Mouse (Mus musculus) lung, postnatal 0 days (tissue): ENCODE measurements at regions not wholly inside any gene's neighbourhood (a gene's known extent, or its start where the extent isn't known, plus 50 kb on each side); places are given as distances from the start of the nearest gene placed in this dataset.

Source experiments
- ATAC-seq: fragments of 200-750 bp; cut with Nextera tagmentation; 2 replicates; pipeline ENCODE4 v1.8.0; 2017; ENCODE audit warnings: moderate library complexity
- DNase-seq: peaks from one replicate; pipeline ENCODE4 v3.0.0-alpha.2; 2016; ENCODE audit warnings: low spot score
- H3K27ac ChIP-seq: fragments of 300-500 bp; sonication (generic); 2 replicates; pipeline ENCODE4 v1.5.1; 2014; ENCODE audit warnings: antibody characterized with exemption, mild to moderate bottlenecking, low read length, mixed read lengths
- H3K27me3 ChIP-seq: fragments of 300-500 bp; sonication (generic); replicated peaks from 2 replicates; pipeline ENCODE4 v1.6.1; 2014; ENCODE audit warnings: low read length, mixed read lengths; ENCODE audit not compliant: insufficient read depth
- H3K36me3 ChIP-seq: fragments of 300-500 bp; sonication (generic); 2 replicates; pipeline ENCODE4 v1.6.1; 2014; ENCODE audit warnings: low read length, mixed read lengths; ENCODE audit not compliant: insufficient read depth
- H3K4me1 ChIP-seq: fragments of 300-500 bp; sonication (generic); 2 replicates; pipeline ENCODE4 v1.6.1; 2014; ENCODE audit warnings: antibody characterized with exemption, low read depth, low read length, mixed read lengths; ENCODE audit not compliant: insufficient read depth
- H3K4me2 ChIP-seq: fragments of 300-500 bp; sonication (generic); replicated peaks from 2 replicates; pipeline ENCODE4 v1.6.1; 2014; ENCODE audit warnings: low read depth, mild to moderate bottlenecking, low read length, moderate library complexity, mixed read lengths
- H3K4me3 ChIP-seq: fragments of 300-500 bp; sonication (generic); 2 replicates; pipeline ENCODE4 v1.5.1; 2014; ENCODE audit warnings: low read depth, low read length
- H3K9ac ChIP-seq: fragments of 300-500 bp; sonication (generic); replicated peaks from 2 replicates; pipeline ENCODE4 v1.6.1; 2014; ENCODE audit warnings: low read depth, mild to moderate bottlenecking
- H3K9me3 ChIP-seq: fragments of 300-500 bp; sonication (generic); 2 replicates; pipeline ENCODE4 v1.6.1; 2016; ENCODE audit warnings: low read length, mixed read lengths
- CTCF ChIP-seq: IDR thresholded peaks from 2 replicates; pipeline ENCODE4 v1.5.1; 2016; ENCODE audit warnings: antibody characterized with exemption, mild to moderate bottlenecking
- EP300 ChIP-seq: IDR thresholded peaks from 2 replicates; pipeline ENCODE4 v1.6.1; 2016; ENCODE audit warnings: antibody characterized with exemption, mild to moderate bottlenecking, control low read depth
- WGBS: fragments of 180-500 bp; shearing (Covaris S2); extraction: QIAGEN DNeasy Blood & Tissue Kit; methylation state at CpG from one replicate; pipeline ENCODE4 v1.1.7; 2014; 5-methylcytosine and 5-hydroxymethylcytosine counted together

DNA sequence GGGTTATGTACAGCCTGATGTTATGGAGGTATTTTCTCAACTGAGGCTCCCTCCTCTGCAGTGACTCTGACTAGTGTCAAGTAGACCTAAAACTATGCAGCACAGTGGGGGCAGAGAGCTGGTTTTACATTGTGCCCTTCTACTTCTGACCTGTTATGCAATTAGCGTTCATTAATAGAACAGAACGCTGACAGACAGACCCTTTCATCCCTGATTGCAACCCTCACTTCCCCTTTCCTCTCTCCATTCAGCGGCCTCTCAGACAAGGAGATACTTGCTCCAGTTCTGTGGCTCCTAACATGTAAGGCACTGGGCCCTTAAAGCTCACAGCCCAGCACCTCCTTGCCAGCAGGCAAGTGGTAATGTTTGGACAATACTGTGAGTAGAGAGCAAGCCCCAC, 125.7 kb downstream of the Gm826 start:
- ATAC-seq (no peak), DNase-seq (peak; percentile 30)
- Histone ChIP-seq H3K27me3 (no peaks in the 10 kb centered on the region), H3K9me3 (no peaks in the 10 kb centered on the region), H3K4me3 (no peak overlapping the region), H3K4me1 (no peaks in the 10 kb centered on the region), H3K27ac (no peak overlapping the region), H3K4me2 (no peak overlapping the region), H3K36me3 (no peaks in the 10 kb centered on the region), H3K9ac (no peak overlapping the region)
- TF ChIP-seq EP300 = no peak
- TF ChIP-seq CTCF = no peak
- WGBS = 44% methylated on average over 3 of the region's 3 CpGs

DNA sequence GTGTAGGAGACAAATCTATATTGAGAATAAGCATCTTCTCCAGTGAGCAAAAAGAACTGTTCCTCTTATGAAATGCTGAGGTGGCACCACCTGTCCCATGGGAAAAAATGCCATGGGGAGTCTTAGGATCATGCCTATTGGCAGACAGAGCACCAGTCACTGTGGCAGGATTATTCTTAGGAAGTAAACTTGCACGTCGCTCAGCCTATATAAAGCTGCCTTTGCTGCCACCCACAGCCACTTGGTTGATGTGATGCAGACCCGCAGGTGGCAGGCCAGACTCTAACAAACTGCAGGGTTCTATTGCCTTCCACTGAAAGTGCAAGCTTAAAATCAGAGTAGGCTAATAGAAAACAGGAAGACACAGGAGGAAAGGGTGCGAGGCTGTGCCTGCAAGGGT, 126.7 kb downstream of the Gm826 start:
- H3K4me1 ChIP-seq = no peaks in the 10 kb centered on the region
- TF ChIP-seq EP300 = no peak
- no peak for TF ChIP-seq CTCF
- 74% methylated on average over 4 of the region's 4 CpGs for WGBS
- no peak for ATAC-seq
- H3K27ac ChIP-seq = no peak overlapping the region
- no peak overlapping the region for H3K9ac ChIP-seq
- no peak overlapping the region for H3K4me3 ChIP-seq
- no peaks in the 10 kb centered on the region for H3K9me3 ChIP-seq
- no peak for DNase-seq
- H3K27me3 ChIP-seq = no peaks in the 10 kb centered on the region
- no peaks in the 10 kb centered on the region for H3K36me3 ChIP-seq
- no peak overlapping the region for H3K4me2 ChIP-seq

DNA sequence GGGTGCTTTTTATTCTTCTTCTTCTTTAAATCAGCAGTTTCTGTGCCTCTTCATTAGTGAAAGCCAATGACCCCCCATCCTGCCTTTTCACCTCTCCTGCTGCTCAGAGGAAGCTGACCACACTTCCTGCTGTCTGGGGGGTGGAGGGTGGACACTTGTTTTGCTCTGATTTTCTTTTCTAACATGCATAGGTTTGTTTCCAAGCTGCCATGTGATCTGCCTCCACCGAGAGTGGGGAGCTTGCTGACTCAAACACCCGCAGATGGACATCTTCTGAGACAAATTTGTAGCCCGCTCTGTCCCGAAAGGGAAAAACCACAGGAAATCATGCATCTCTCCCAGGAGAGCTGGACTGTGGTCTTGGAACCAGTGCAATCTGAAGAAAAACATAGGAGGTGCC, 141.3 kb downstream of the Gm826 start:
- 73% methylated on average over 4 of the region's 4 CpGs for WGBS
- Histone ChIP-seq H3K9ac (no peak overlapping the region), H3K4me3 (no peak overlapping the region), H3K9me3 (no peaks in the 10 kb centered on the region), H3K4me1 (no peaks in the 10 kb centered on the region), H3K27me3 (no peaks in the 10 kb centered on the region), H3K27ac (no peak overlapping the region), H3K4me2 (no peak overlapping the region), H3K36me3 (no peaks in the 10 kb centered on the region)
- no peak for DNase-seq
- TF ChIP-seq EP300 (no peak), CTCF (no peak)
- ATAC-seq = no peak

DNA sequence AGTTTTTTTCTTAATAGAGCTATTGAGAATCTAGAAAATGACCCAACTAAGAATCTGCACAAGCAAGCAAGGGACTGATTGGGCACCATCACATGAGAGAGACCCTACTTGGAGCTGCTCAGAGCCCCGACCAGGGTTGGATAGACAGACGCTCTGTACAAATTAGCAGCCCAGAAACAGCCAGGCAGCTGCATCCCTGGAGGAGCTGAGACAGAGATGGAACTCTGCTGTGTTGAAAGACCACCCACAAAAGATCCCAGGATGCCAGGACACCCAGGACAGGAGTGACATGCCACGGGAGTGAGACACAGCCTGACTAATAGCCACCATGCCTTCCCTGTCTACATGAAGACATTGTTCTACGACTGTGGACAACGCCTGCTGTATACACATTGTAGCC, 147.9 kb downstream of the Gm826 start:
- 67% methylated on average over 5 of the region's 5 CpGs for WGBS
- Histone ChIP-seq H3K27ac (no peak overlapping the region), H3K4me2 (no peak overlapping the region), H3K9ac (no peak overlapping the region), H3K36me3 (no peaks in the 10 kb centered on the region), H3K4me1 (no peaks in the 10 kb centered on the region), H3K9me3 (no peaks in the 10 kb centered on the region), H3K27me3 (no peaks in the 10 kb centered on the region), H3K4me3 (no peak overlapping the region)
- TF ChIP-seq EP300 = no peak
- no peak for TF ChIP-seq CTCF
- DNase-seq = no peak
- no peak for ATAC-seq

DNA sequence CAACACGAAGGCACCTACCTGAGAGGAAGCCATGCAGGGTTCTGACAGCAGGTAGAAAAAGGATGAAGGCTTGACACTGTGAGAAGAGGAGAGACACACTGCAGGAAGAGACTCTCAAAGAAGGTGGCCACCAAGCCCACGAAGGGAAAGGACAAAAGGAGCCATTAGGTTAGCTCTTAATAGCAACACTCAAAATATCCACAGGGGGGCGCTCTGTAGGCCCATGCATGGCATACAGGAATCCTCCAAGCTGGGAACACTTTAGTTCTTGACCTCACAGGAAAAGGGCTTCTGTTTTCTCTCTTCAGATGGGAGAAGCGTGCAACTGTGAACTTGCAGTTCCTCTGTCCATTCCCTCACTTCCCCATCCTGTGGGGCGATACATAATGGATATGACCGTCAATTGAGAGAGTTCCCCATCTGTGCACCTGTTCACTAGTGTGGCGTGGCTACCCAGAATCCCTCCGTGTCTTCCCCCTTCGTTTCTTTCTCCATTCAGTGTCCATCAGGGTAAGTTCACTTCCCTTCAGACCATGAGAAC, 162.9 kb downstream of the Gm826 start:
- DNase-seq (peak; percentile 4), ATAC-seq (no peak)
- WGBS = 68% methylated on average over 9 of the region's 9 CpGs
- no peaks in the 10 kb centered on the region for H3K27me3 ChIP-seq
- no peak overlapping the region for H3K4me2 ChIP-seq
- H3K36me3 ChIP-seq = no peaks in the 10 kb centered on the region
- H3K9ac ChIP-seq = no peak overlapping the region
- TF ChIP-seq EP300 = no peak
- peak; percentile 49 for TF ChIP-seq CTCF
- H3K27ac ChIP-seq = no peak overlapping the region
- no peaks in the 10 kb centered on the region for H3K9me3 ChIP-seq
- H3K4me1 ChIP-seq = no peaks in the 10 kb centered on the region
- H3K4me3 ChIP-seq = no peak overlapping the region

DNA sequence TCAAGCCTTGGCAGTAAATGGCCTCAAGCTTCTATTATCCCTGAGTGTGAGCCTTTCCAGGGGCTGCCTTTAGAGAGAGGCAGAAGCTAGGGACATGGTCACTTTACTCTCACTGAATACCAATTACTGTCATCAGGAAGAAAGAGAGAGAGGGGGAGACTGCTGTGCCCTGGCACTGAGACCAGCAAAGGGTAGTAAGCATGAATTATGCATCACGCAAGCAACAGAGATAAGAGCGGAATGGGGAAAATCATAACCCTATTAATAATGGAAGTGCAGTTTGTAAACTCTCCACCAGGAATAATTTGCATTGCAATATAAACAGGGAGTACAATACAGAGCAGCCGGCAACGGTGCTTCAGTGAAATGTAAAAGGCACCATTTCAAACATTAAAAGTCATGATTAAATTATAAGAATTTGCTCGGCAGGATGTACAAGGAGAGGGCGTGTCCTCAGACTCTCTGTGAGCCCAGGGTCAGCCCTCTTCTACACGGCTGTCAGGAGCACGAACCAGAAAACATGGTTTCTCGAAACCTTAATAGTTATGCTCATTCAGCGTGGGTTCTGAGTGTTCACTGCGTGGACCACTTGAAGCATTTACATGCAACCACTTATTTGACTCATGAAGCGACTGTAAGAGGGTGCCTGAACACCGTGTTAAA, 175.2 kb downstream of the Gm826 start:
- no peaks in the 10 kb centered on the region for H3K4me1 ChIP-seq
- H3K4me3 ChIP-seq = no peak overlapping the region
- H3K36me3 ChIP-seq = no peaks in the 10 kb centered on the region
- whole genome bisulfite sequencing = 54% methylated on average over 13 of the region's 13 CpGs
- H3K9me3 ChIP-seq = no peaks in the 10 kb centered on the region
- no peak overlapping the region for H3K4me2 ChIP-seq
- ATAC-seq (no peak), DNase-seq (no peak)
- no peak overlapping the region for H3K27ac ChIP-seq
- H3K27me3 ChIP-seq = no peaks in the 10 kb centered on the region
- no peak for TF ChIP-seq CTCF
- no peak for TF ChIP-seq EP300
- H3K9ac ChIP-seq = no peak overlapping the region
